Mouse (Mus musculus) cerebellum, adult (tissue): ENCODE measurements at regions not wholly inside any gene's neighbourhood (a gene's known extent, or its start where the extent isn't known, plus 50 kb on each side); places are given as distances from the start of the nearest gene placed in this dataset.

Experiments used
- ATAC-seq: cut with Nextera tagmentation; 2 replicates; pipeline ENCODE4 v1.9.2; 2017; ENCODE audit warnings: mild to moderate bottlenecking, moderate library complexity, mixed read lengths; ENCODE audit not compliant: insufficient number of reproducible peaks, low FRiP score, low TSS enrichment

- ATAC-seq: no peak
These were observed 511.9 kb upstream of the Adgra3 start for GRCm38 (mm10) chr5:50570701-50571100.

DNA sequence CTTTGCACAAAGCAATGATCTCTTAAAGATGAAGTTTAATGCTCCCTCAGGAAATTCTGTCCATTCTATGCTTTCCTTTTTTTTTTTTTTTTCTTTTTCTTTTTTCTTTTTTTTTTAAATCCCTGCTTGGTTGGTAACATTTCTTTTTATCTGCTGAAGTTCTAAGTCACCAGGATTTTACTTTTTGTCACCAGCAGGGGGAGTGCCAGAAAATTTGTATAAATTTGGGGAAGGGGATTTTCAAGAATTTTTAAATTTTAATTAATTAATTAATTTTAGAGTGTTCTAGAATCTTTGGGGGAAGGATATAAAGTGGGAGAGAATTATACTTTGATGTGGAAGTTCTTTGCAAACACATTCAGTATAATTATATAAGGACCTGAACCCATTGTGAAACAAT is 492.3 kb upstream of the Adgra3 start:
- no peak for ATAC-seq

DNA sequence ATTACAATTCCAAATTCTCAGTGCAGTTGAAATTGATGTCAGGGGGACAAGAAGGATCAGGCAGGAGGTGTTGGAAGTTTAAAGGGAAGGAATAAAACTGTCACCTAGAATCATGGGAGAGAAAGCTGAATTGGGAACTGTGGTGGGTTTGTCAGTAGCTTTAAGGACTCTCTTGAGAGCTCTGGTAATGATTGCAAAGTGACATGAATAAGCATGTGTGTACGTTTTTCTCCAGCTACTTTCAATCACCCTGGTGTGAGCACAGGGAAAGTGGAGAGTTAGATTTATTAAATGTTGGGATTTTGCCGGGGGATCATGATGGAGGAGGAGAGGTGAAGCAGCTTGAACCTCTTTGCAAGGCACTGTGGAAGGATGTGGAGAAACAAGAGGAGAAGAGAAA is 453.7 kb upstream of the Adgra3 start:
- ATAC-seq: no peak

- 0 out of 2 replicates have a peak, but pooled peaks have one; percentile 26 for ATAC-seq
These were observed 451.1 kb upstream of the Adgra3 start for GRCm38 (mm10) chr5:50509696-50510421.

DNA sequence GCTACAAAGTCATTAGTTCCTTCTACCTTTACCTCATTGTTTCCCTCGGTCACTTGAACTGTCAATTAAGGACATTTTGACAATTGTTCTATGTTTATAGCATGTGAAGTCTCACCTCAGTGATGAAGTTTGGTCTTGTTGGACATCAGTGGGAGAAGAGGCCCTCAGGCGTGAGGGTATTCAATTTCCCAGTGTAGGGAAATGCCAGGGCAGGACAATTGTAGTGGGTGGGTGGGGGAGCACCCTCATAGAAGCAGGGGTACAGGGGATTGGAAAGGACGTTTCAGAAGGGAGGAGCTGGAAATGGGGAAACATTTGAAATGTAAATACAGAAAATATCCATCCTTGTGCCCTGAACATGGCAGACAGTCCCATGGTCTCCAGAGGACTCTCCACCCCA is 431.4 kb upstream of the Adgra3 start:
- no peak for ATAC-seq

DNA sequence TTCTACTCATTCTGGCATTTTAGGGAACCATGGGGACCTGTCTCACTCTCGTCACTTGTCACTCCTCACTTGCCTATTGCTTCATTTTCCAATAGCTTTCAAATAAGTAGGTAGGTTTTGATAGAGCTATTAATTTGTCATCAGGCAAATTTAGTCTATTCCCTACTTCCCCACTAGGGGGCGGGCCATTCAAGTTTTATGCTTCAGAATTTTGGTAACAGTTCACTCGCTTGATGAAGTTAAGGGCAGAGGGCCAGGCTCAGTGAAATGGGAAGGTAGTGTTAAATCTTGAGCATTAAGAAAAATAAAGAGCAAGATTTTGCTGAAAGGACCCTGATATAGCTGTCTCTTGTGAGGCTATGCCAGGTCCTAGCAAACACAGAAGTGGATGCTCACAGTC is 418.2 kb upstream of the Adgra3 start:
- ATAC-seq: peak; percentile 40; the same call in 1 of the 2 replicates

DNA sequence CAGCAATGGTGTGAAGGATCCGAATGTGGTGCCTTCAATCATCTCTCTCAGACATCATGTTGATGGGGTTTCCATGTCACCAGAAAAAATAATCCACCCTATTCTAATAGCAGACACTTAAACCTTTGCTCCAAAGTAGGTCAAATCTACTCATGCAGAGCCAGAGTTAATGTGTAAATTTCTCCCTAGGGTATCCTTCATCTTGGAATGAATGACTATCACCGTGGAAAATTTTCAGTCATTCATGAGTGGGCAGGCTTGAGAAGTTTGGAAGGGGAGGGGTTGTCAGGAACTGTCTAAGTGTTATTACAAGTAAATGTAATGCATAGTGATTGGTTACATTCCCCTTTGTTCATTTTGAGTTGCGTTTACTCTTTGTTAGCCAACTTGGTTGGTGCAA is 402.7 kb upstream of the Adgra3 start:
- no peak for ATAC-seq

GRCm38 (mm10) chr5:50457621-50458020 is 398.8 kb upstream of the Adgra3 start:
- peak; percentile 79 for ATAC-seq

GRCm38 (mm10) chr5:50454387-50454786 is 395.6 kb upstream of the Adgra3 start:
- ATAC-seq: no peak

DNA sequence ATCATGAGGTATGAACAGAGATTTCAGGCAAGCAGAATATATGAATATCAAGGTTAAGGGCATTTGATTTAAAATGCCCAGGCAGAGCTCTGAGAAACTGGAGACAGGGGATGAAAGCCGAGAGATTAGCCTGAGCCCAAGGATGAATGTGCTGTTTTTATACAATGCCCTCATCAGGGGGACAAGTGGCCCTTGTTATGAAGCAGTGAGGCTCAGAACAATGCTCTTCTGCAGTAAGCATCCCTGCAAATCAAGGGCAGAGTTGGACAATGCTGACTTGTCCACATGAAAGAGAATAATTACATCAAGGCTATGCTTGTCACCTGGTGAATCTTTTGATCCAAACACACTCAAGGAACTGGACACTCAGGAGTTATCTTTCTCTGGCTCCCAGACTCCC is 348.1 kb upstream of the Adgra3 start:
- ATAC-seq: no peak

GRCm38 (mm10) chr5:50406520-50406919 is 347.7 kb upstream of the Adgra3 start:
- ATAC-seq: no peak
